Mouse (Mus musculus) neural tube, embryonic 13.5 days (tissue): ENCODE data around the gene Pak2. TPM values are rescaled to one million over a fixed set of nuclear protein-coding genes. Genes with fewer than 3 reads are reported as not detected.
"Not testable (repeated sequence)": the region's sequence is repeated elsewhere in the genome, so short reads cannot be mapped to it uniquely, and the experiment has no call there.

Experiments
- ATAC-seq: fragments of 200-750 bp; cut with Nextera tagmentation; 2 replicates; pipeline ENCODE4 v1.8.0; 2017; ENCODE audit warnings: low read depth, mild to moderate bottlenecking, moderate TSS enrichment, moderate library complexity
- H3K27ac ChIP-seq: fragments of 300-500 bp; sonication (generic); replicated peaks from 2 replicates; pipeline ENCODE4 v1.5.1; 2015; ENCODE audit warnings: moderate library complexity, mild to moderate bottlenecking, inconsistent platforms
- H3K27me3 ChIP-seq: fragments of 300-500 bp; sonication (generic); 2 replicates; pipeline ENCODE4 v1.6.1; 2015; ENCODE audit warnings: mild to moderate bottlenecking, inconsistent platforms
- H3K36me3 ChIP-seq: fragments of 300-500 bp; sonication (generic); 2 replicates; pipeline ENCODE4 v1.6.1; 2015; ENCODE audit warnings: mild to moderate bottlenecking, inconsistent platforms
- H3K4me1 ChIP-seq: fragments of 300-500 bp; sonication (generic); replicated peaks from 2 replicates; pipeline ENCODE4 v1.6.1; 2015; ENCODE audit warnings: inconsistent platforms
- H3K4me2 ChIP-seq: fragments of 300-500 bp; sonication (generic); 2 replicates; pipeline ENCODE4 v1.6.1; 2015; ENCODE audit warnings: inconsistent platforms, mild to moderate bottlenecking, moderate library complexity
- H3K4me3 ChIP-seq: fragments of 300-500 bp; sonication (generic); 2 replicates; pipeline ENCODE4 v1.5.1; 2015; ENCODE audit warnings: mild to moderate bottlenecking, inconsistent platforms
- H3K9ac ChIP-seq: fragments of 300-500 bp; sonication (generic); 2 replicates; pipeline ENCODE4 v1.6.1; 2015; ENCODE audit warnings: moderate library complexity, mild to moderate bottlenecking, inconsistent platforms
- H3K9me3 ChIP-seq: fragments of 300-500 bp; sonication (generic); 2 replicates; pipeline ENCODE4 v1.6.1; 2016; ENCODE audit warnings: inconsistent platforms
- WGBS: fragments of 180-500 bp; shearing (Covaris S2); methylation state at CpG from one replicate; pipeline ENCODE4 v1.1.7; 2015; 5-methylcytosine and 5-hydroxymethylcytosine counted together
- polyA plus RNA-seq: library from polyadenylated mRNA; unstranded; fragments of >200 nt; fragmentation: Nextera tagmentation; extraction: Ambion mirVana; gene quantifications from 2 replicates; pipeline ENCODE4 v1.2.1, GENCODE M21; 2015

Gene Pak2
- polyA plus RNA-seq, 1 experiment from 2014 or later, result 30.7 TPM

GRCm38 (mm10) chr16:32078408-32078990 lies 643 bp downstream of the Pak2 start:
- no peak; the same call in 1 of the 2 replicates for ATAC-seq
- Histone ChIP-seq H3K27ac (peak overlapping the region; percentile 94), H3K4me2 (peak overlapping the region; percentile 84), H3K36me3 (peaks cover 9% of the 10 kb centered on the region), H3K9ac (peak overlapping the region; percentile 97), H3K9me3 (no peaks in the 10 kb centered on the region), H3K27me3 (no peaks in the 10 kb centered on the region), H3K4me1 (peaks cover 31% of the 10 kb centered on the region), H3K4me3 (peak overlapping the region; percentile 97)
- under 1% methylated on average over 30 of the region's 30 CpGs for WGBS

GRCm38 (mm10) chr16:32077648-32078407 lies 1.3 kb downstream of the Pak2 start:
- Histone ChIP-seq H3K4me2 (peak overlapping the region; percentile 84), H3K36me3 (0 out of 2 replicates have a peak, but pooled peaks cover 7% of the 10 kb centered on the region), H3K27ac (peak overlapping the region; percentile 94; the same call in 1 of the 2 replicates), H3K27me3 (no peaks in the 10 kb centered on the region), H3K4me1 (peaks cover 31% of the 10 kb centered on the region), H3K9ac (peak overlapping the region; percentile 97), H3K9me3 (no peaks in the 10 kb centered on the region), H3K4me3 (peak overlapping the region; percentile 97)
- ATAC-seq, result no peak
- WGBS, result 12% methylated on average over 13 of the region's 13 CpGs

GRCm38 (mm10) chr16:32076406-32076805 lies 2.7 kb downstream of the Pak2 start:
- no peak for ATAC-seq
- H3K4me2 ChIP-seq, result no peak overlapping the region

GRCm38 (mm10) chr16:32075762-32076161 lies 3.4 kb downstream of the Pak2 start:
- no peaks in the 10 kb centered on the region for H3K27me3 ChIP-seq
- H3K27ac ChIP-seq, result no peak overlapping the region
- H3K9me3 ChIP-seq, result no peaks in the 10 kb centered on the region
- H3K36me3 ChIP-seq, result no peaks in the 10 kb centered on the region
- no peak overlapping the region for H3K4me3 ChIP-seq
- no peak overlapping the region for H3K9ac ChIP-seq
- H3K4me2 ChIP-seq, result no peak overlapping the region
- WGBS, result 79% methylated on average over 1 of the region's 1 CpGs
- ATAC-seq, result no peak
- peaks cover 36% of the 10 kb centered on the region for H3K4me1 ChIP-seq

More at GRCm38 (mm10) chr16:32076406-32076805, 2.7 kb downstream of the Pak2 start:
- H3K27me3 ChIP-seq, result no peaks in the 10 kb centered on the region
- no peaks in the 10 kb centered on the region for H3K36me3 ChIP-seq
- peaks cover 36% of the 10 kb centered on the region for H3K4me1 ChIP-seq
- no peak overlapping the region for H3K4me3 ChIP-seq
- H3K9ac ChIP-seq, result no peak overlapping the region
- H3K9me3 ChIP-seq, result no peaks in the 10 kb centered on the region
- WGBS, result 78% methylated on average over 3 of the region's 3 CpGs
- no peak overlapping the region for H3K27ac ChIP-seq

GRCm38 (mm10) chr16:32070070-32070469 lies 9.1 kb downstream of the Pak2 start:
- H3K4me2 ChIP-seq, H3K9ac ChIP-seq, H3K27me3 ChIP-seq, H3K27ac ChIP-seq, ATAC-seq, H3K9me3 ChIP-seq, H3K36me3 ChIP-seq, H3K4me3 ChIP-seq: not testable (repeated sequence)
- peaks cover 14% of the 10 kb centered on the region; the same call in 1 of the 2 replicates for H3K4me1 ChIP-seq
- 77% methylated on average over 4 of the region's 4 CpGs for WGBS

GRCm38 (mm10) chr16:32068389-32069300 lies 10.5 kb downstream of the Pak2 start:
- H3K4me2 ChIP-seq, result no peak overlapping the region
- no peaks in the 10 kb centered on the region for H3K27me3 ChIP-seq
- no peaks in the 10 kb centered on the region for H3K36me3 ChIP-seq
- no peak overlapping the region for H3K27ac ChIP-seq
- H3K9ac ChIP-seq, result no peak overlapping the region
- 0 out of 2 replicates have a peak, but pooled peaks have one; percentile 11 for ATAC-seq
- WGBS, result 86% methylated on average over 12 of the region's 12 CpGs
- H3K9me3 ChIP-seq, result no peaks in the 10 kb centered on the region
- no peak overlapping the region for H3K4me3 ChIP-seq
- H3K4me1 ChIP-seq, result peaks cover 14% of the 10 kb centered on the region; the same call in 1 of the 2 replicates

GRCm38 (mm10) chr16:32066899-32067298 lies 12.2 kb downstream of the Pak2 start:
- H3K36me3 ChIP-seq, result no peaks in the 10 kb centered on the region
- ATAC-seq, result no peak
- H3K9ac ChIP-seq, result no peak overlapping the region
- H3K4me2 ChIP-seq, result no peak overlapping the region
- peaks cover 12% of the 10 kb centered on the region; the same call in 1 of the 2 replicates for H3K4me1 ChIP-seq
- no peaks in the 10 kb centered on the region for H3K27me3 ChIP-seq
- 100% methylated on average over 1 of the region's 1 CpGs for WGBS
- no peak overlapping the region for H3K4me3 ChIP-seq
- H3K27ac ChIP-seq, result no peak overlapping the region
- H3K9me3 ChIP-seq, result no peaks in the 10 kb centered on the region

GRCm38 (mm10) chr16:32063900-32064299 lies 15.2 kb downstream of the Pak2 start:
- no peak overlapping the region for H3K4me3 ChIP-seq
- no peak overlapping the region for H3K9ac ChIP-seq
- ATAC-seq, result no peak
- H3K27me3 ChIP-seq, result no peaks in the 10 kb centered on the region
- no peak overlapping the region for H3K4me2 ChIP-seq
- H3K36me3 ChIP-seq, result no peaks in the 10 kb centered on the region
- no peak overlapping the region for H3K27ac ChIP-seq
- H3K4me1 ChIP-seq, result peaks cover 13% of the 10 kb centered on the region
- H3K9me3 ChIP-seq, result no peaks in the 10 kb centered on the region
- 85% methylated on average over 7 of the region's 7 CpGs for WGBS

GRCm38 (mm10) chr16:32062226-32062625 lies 16.9 kb downstream of the Pak2 start:
- no peak overlapping the region for H3K9ac ChIP-seq
- H3K27me3 ChIP-seq, result no peaks in the 10 kb centered on the region
- H3K4me1 ChIP-seq, result peaks cover 11% of the 10 kb centered on the region
- no peak overlapping the region for H3K4me2 ChIP-seq
- H3K9me3 ChIP-seq, result no peaks in the 10 kb centered on the region
- no peak for ATAC-seq
- H3K36me3 ChIP-seq, result no peaks in the 10 kb centered on the region
- H3K4me3 ChIP-seq, result no peak overlapping the region
- no peak overlapping the region for H3K27ac ChIP-seq
- 84% methylated on average over 2 of the region's 2 CpGs for WGBS

- H3K4me2 ChIP-seq, result no peak overlapping the region
- no peak overlapping the region for H3K9ac ChIP-seq
- H3K36me3 ChIP-seq, result no peaks in the 10 kb centered on the region
- no peak overlapping the region for H3K27ac ChIP-seq
- 78% methylated on average over 6 of the region's 6 CpGs for WGBS
- no peak overlapping the region for H3K4me3 ChIP-seq
- no peaks in the 10 kb centered on the region for H3K27me3 ChIP-seq
- H3K9me3 ChIP-seq, result no peaks in the 10 kb centered on the region
- no peak for ATAC-seq
- peaks cover 4% of the 10 kb centered on the region; the same call in 1 of the 2 replicates for H3K4me1 ChIP-seq
These were observed 19.2 kb downstream of the Pak2 start for GRCm38 (mm10) chr16:32059840-32060523.

- no peaks in the 10 kb centered on the region for H3K36me3 ChIP-seq
- no peak overlapping the region for H3K27ac ChIP-seq
- H3K4me1 ChIP-seq, result peaks cover 4% of the 10 kb centered on the region; the same call in 1 of the 2 replicates
- no peaks in the 10 kb centered on the region for H3K9me3 ChIP-seq
- H3K4me3 ChIP-seq, result no peak overlapping the region
- no peaks in the 10 kb centered on the region for H3K27me3 ChIP-seq
- 82% methylated on average over 5 of the region's 5 CpGs for WGBS
- ATAC-seq, result no peak
- no peak overlapping the region for H3K9ac ChIP-seq
- no peak overlapping the region for H3K4me2 ChIP-seq
These were observed 20.3 kb downstream of the Pak2 start for GRCm38 (mm10) chr16:32058817-32059216.
